ENCODE assay signal across 11 mouse cellular contexts in the genomic region with DNA sequence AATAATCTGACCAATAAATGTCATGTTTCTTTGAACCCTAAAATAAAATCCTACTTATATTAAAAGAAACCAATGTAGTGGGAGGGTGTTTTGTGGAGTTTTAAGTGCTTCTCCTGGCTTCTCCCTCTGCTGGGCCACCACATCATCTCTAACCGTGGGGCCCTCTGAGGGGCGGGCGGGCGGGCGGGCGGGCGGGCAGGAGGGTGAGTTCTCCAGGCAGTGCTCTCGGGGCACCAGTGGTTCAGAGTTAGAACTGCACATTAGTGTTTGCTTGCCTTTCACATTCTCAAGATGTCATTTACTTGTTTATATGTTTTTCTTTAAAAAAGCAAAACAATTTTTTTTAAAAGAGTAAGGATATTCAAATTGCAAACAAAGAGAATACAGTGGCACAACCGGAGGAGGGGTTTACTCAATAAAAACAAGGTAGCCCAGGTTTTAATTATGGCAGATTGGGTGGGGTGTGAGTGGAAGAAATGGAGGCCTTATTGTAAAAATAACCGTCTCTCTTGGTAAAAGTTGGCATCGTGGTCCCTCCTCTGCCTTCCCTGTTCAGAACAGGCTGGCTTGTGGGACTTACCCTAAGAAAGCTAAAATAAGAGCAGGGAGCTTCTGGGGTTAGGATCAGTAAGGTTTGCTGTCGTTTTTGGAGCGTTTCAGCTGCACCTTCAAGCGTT.
DNase-seq lines count a peak whose midpoint lies in the region; ATAC-seq and TF ChIP-seq lines count a peak whose summit lies in the region.
"Had no signal": no experiment of that assay in that cellular context is flagged by ENCODE, and none has a peak within 500 bp of the region (broad histone marks: within the 10 kb centered on the region; RNA-seq: fewer than 3 reads in every experiment).

No protein-coding gene starts in this region.

- no peak for TF ChIP-seq CTCF in cortical plate, adult 2 months (IDR thresholded peaks at IDR 0.05; ENCODE audit: extremely low read depth, insufficient read depth, low read length)
- no peak for TF ChIP-seq CTCF in forebrain, postnatal 0 days (IDR thresholded peaks at IDR 0.05; ENCODE audit: low read depth)

- 74% methylated on average over 14 of the region's 14 CpGs for WGBS in heart, embryonic 14.5 days
- 17% methylated on average over 14 of the region's 14 CpGs for WGBS in forebrain, postnatal 0 days
- 20% methylated on average over 14 of the region's 14 CpGs for WGBS in midbrain, embryonic 15.5 days

- H3K4me2 ChIP-seq in heart, embryonic 14.5 days (ENCODE audit: low read length): no peak overlapping the region
- no peak overlapping the region for H3K4me2 ChIP-seq in forebrain, postnatal 0 days (ENCODE audit: low read depth)
- no peak overlapping the region for H3K4me2 ChIP-seq in midbrain, embryonic 15.5 days

- no peak overlapping the region for H3K4me3 ChIP-seq in heart, embryonic 14.5 days (ENCODE audit: control insufficient read depth in 1 of 2, insufficient read depth in 1 of 2, low read depth in 1 of 2, low read length in 2 of 2)
- H3K4me3 ChIP-seq in cortical plate, adult 2 months (ENCODE audit: insufficient read depth, low read length): no peak overlapping the region
- H3K4me3 ChIP-seq in forebrain, postnatal 0 days (ENCODE audit: low read depth, low read length): no peak overlapping the region
- H3K4me3 ChIP-seq in midbrain, embryonic 15.5 days: no peak overlapping the region

- no peaks in the 10 kb centered on the region for H3K27me3 ChIP-seq in heart, embryonic 14.5 days (ENCODE audit: control insufficient read depth, insufficient read depth, low read length)
- H3K27me3 ChIP-seq in forebrain, postnatal 0 days (ENCODE audit: insufficient read depth, low read length): no peaks in the 10 kb centered on the region
- H3K27me3 ChIP-seq in midbrain, embryonic 15.5 days (replicated peaks): no peaks in the 10 kb centered on the region

- H3K36me3 ChIP-seq in heart, embryonic 14.5 days (ENCODE audit: control insufficient read depth, insufficient read depth, low read length): peaks cover 20% of the 10 kb centered on the region; the same call in 1 of the 2 replicates
- peaks cover 30% of the 10 kb centered on the region for H3K36me3 ChIP-seq in forebrain, postnatal 0 days (ENCODE audit: insufficient read depth)
- 0 out of 2 replicates have a peak, but pooled peaks cover under 1% of the 10 kb centered on the region for H3K36me3 ChIP-seq in midbrain, embryonic 15.5 days (replicated peaks)

- H3K9me3 ChIP-seq in heart, embryonic 14.5 days (ENCODE audit: control insufficient read depth, low read length): no peaks in the 10 kb centered on the region
- H3K9me3 ChIP-seq in forebrain, postnatal 0 days (ENCODE audit: low read length): no peaks in the 10 kb centered on the region
- no peaks in the 10 kb centered on the region for H3K9me3 ChIP-seq in midbrain, embryonic 15.5 days

- no peak overlapping the region for H3K9ac ChIP-seq in heart, embryonic 14.5 days (ENCODE audit: low read length)
- H3K9ac ChIP-seq in forebrain, postnatal 0 days: no peak overlapping the region
- H3K9ac ChIP-seq in midbrain, embryonic 15.5 days: 0 out of 2 replicates have a peak overlapping the region, but pooled peaks have one; percentile 4
- H3K9ac ChIP-seq: liver, postnatal 0 days had no signal

- TF ChIP-seq POLR2A in cortical plate, adult 2 months (IDR thresholded peaks at IDR 0.05; ENCODE audit: extremely low read depth, insufficient read depth, low read length): no peak

- ATAC-seq in heart, embryonic 14.5 days (ENCODE audit: insufficient number of reproducible peaks, insufficient read depth, low FRiP score, low read depth): no peak
- peak; percentile 44 for ATAC-seq in forebrain, postnatal 0 days
- ATAC-seq in midbrain, embryonic 15.5 days (replicated peaks): peak; percentile 54; the same call in 1 of the 2 replicates
- ATAC-seq: liver, postnatal 0 days had no signal

- H3K27ac ChIP-seq in heart, embryonic 14.5 days (replicated peaks in 1 of 2; ENCODE audit: control insufficient read depth in 1 of 2, insufficient read depth in 1 of 2, low read depth in 2 of 2, low read length in 2 of 2): peak overlapping the region; percentile 14 to 61; a peak in 3 of 4 replicates
- 0 out of 2 replicates have a peak overlapping the region, but pooled peaks have one; percentile 72 for H3K27ac ChIP-seq in cortical plate, adult 2 months (ENCODE audit: insufficient read depth, low read length)
- H3K27ac ChIP-seq in forebrain, postnatal 0 days (ENCODE audit: low read depth, low read length): peak overlapping the region; percentile 76
- H3K27ac ChIP-seq in midbrain, embryonic 15.5 days: peak overlapping the region; percentile 66

- DNase-seq in heart, postnatal 4 days: no peak
- DNase-seq in forebrain, postnatal 0 days: no peak
- no peak for DNase-seq in cerebellum, adult 11-12 months
- DNase-seq in thymus, postnatal 36 days: no peak
- DNase-seq in cerebellum, adult 8-10 months: no peak
- DNase-seq: liver, postnatal 0 days; right cerebral cortex, postnatal 4 days; thymus, adult 2 months had no signal

- H3K4me1 ChIP-seq in heart, embryonic 14.5 days (ENCODE audit: control insufficient read depth in 2 of 2, insufficient read depth in 2 of 2, low read length in 2 of 2): peaks cover 4 to 8% of the 10 kb centered on the region in 2 experiments; a peak in 2 of 4 replicates
- peaks cover 12% of the 10 kb centered on the region for H3K4me1 ChIP-seq in cortical plate, adult 2 months (ENCODE audit: control insufficient read depth, insufficient read depth, low read length)
- H3K4me1 ChIP-seq in forebrain, postnatal 0 days (ENCODE audit: insufficient read depth): no peaks in the 10 kb centered on the region; the same call in 1 of the 2 replicates
- H3K4me1 ChIP-seq in midbrain, embryonic 15.5 days: peaks cover 13% of the 10 kb centered on the region
